Mouse (Mus musculus) limb, embryonic 14.5 days (tissue): ENCODE data around the gene Bcs1l. TPM values are rescaled to one million over a fixed set of nuclear protein-coding genes. Genes with fewer than 3 reads are reported as not detected.

Source experiments
- ATAC-seq: fragments of 200-750 bp; cut with Nextera tagmentation; 2 replicates; pipeline ENCODE4 v1.8.0; 2017; ENCODE audit warnings: low read depth, moderate number of reproducible peaks, moderate TSS enrichment; ENCODE audit not compliant: low FRiP score
- DNase-seq: peaks from one replicate; pipeline ENCODE4 v3.0.0-alpha.2; 2015; ENCODE audit warnings: low spot score
- H3K27ac ChIP-seq: fragments of 300-500 bp; sonication (generic); replicated peaks from 2 replicates; pipeline ENCODE4 v1.5.1; 2014; ENCODE audit warnings: low read depth, mild to moderate bottlenecking, low read length, moderate library complexity, mixed read lengths
- H3K27me3 ChIP-seq: fragments of 300-500 bp; sonication (generic); 2 replicates; pipeline ENCODE4 v1.6.1; 2014; ENCODE audit warnings: low read length, mixed read lengths; ENCODE audit not compliant: control insufficient read depth, insufficient read depth
- H3K36me3 ChIP-seq: fragments of 300-500 bp; sonication (generic); 2 replicates; pipeline ENCODE4 v1.6.1; 2014; ENCODE audit warnings: mild to moderate bottlenecking, low read length, moderate library complexity, mixed read lengths; ENCODE audit not compliant: control insufficient read depth, insufficient read depth
- H3K4me1 ChIP-seq: fragments of 300-500 bp; sonication (generic); 2 replicates; pipeline ENCODE4 v1.6.1; 2014; ENCODE audit warnings: antibody characterized with exemption, low read length, mixed read lengths; ENCODE audit not compliant: control insufficient read depth, insufficient read depth
- H3K4me2 ChIP-seq: fragments of 300-500 bp; sonication (generic); replicated peaks from 2 replicates; pipeline ENCODE4 v1.6.1; 2014; ENCODE audit warnings: low read depth, mild to moderate bottlenecking, low read length, moderate library complexity; ENCODE audit not compliant: severe bottlenecking
- H3K4me3 ChIP-seq: fragments of 300-500 bp; sonication (generic); replicated peaks from 2 replicates; pipeline ENCODE4 v1.5.1; 2014; ENCODE audit warnings: low read length
- H3K9ac ChIP-seq: fragments of 300-500 bp; sonication (generic); 2 replicates; pipeline ENCODE4 v1.6.1; 2014; ENCODE audit warnings: mild to moderate bottlenecking, low read depth, low read length, moderate library complexity; ENCODE audit not compliant: severe bottlenecking
- H3K9me3 ChIP-seq: fragments of 300-500 bp; sonication (generic); 2 replicates; pipeline ENCODE4 v1.6.1; 2016; ENCODE audit warnings: low read length; ENCODE audit not compliant: control insufficient read depth
- POLR2A ChIP-seq: fragments of 200-500 bp; IDR thresholded peaks from 2 replicates; pipeline ENCODE4 v1.8.0; 2012; ENCODE audit warnings: inconsistent platforms, mild to moderate bottlenecking, moderate library complexity, borderline replicate concordance; ENCODE audit not compliant: insufficient read depth, insufficient read length; ENCODE audit errors: extremely low read depth
- WGBS: fragments of 180-500 bp; shearing (Covaris S2); extraction: QIAGEN DNeasy Blood & Tissue Kit; methylation state at CpG from one replicate; pipeline ENCODE4 v1.1.7; 2014; 5-methylcytosine and 5-hydroxymethylcytosine counted together
- polyA plus RNA-seq, 2 experiments: library from polyadenylated mRNA; depleted of rRNA in 1 of 2; stranded (reverse) in 1 of 2; unstranded in 1 of 2; fragments of >200 nt; fragmentation: Nextera tagmentation in 1 of 2; extraction: Ambion mirVana in 1 of 2; gene quantifications; 2 replicates each; pipeline versions ENCODE4 v1.2.1 to v1.2.3; 2012 to 2014

The Bcs1l gene
- polyA plus RNA-seq (2012; rRNA removed) (22.4 and 24.0 TPM in 2 replicates), polyA plus RNA-seq (2014; fragmentation: Nextera tagmentation; extraction: Ambion mirVana) (16.6 and 21.3 TPM in 2 replicates)

DNA sequence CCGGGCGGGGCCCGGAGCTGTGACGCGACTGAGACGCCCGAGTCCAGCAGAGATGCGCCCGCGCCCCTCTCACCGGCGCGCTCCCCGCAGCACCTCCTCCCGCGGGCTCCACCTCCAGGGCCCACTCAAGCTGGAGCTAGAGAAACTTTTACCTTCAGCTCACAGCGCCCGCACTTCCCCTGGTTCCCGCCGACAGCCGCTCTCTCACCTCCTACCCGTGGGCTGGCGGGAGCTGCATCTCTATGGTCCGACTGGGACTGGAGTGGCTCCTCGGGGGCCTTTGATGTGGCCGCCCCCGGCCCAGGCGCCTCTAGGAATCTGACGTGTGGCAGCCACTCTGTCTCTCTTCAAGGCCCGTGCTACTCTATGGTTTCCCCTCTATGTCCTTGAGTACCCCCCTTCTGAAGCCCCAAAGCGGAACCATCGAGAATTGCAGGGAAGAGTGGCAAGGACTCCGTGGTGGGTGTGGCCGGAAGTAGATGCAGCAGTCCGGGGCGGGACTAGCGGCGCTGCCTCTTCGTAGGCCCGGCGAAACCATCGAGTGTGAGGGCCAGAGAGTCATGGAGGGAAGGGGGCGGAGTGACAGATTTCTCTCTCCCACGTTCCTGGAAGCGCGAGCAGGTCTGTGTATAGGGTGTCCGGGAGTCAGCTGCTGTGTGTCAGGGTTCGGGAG, at the start of gene Bcs1l, which contains the start of gene Zfp142:
Gene Bcs1l, plus strand, starts transcription at position 517 of the 673 bp plus-strand sequence.
Gene Zfp142, minus strand, starts transcription at position 474 of the 673 bp plus-strand sequence.
- DNase-seq (peak; percentile 99), ATAC-seq (peak; percentile 98)
- H3K4me1 ChIP-seq, result peaks cover 12% of the 10 kb centered on the region; the same call in 1 of the 2 replicates
- H3K9me3 ChIP-seq, result no peaks in the 10 kb centered on the region
- peak within 1 kb of the TSS; percentile 77 for H3K4me3 ChIP-seq
- TF ChIP-seq POLR2A, result 0 out of 2 replicates have a peak, but pooled peaks have one; percentile 46
- peaks cover 38% of the 10 kb centered on the region for H3K36me3 ChIP-seq
- H3K27ac ChIP-seq, result peak within 1 kb of the TSS; percentile 82
- H3K4me2 ChIP-seq, result peak within 1 kb of the TSS; percentile 88
- H3K9ac ChIP-seq, result peak within 1 kb of the TSS; percentile 76
- under 1% methylated on average over 31 of the region's 48 CpGs for WGBS
- H3K27me3 ChIP-seq, result no peaks in the 10 kb centered on the region

DNA sequence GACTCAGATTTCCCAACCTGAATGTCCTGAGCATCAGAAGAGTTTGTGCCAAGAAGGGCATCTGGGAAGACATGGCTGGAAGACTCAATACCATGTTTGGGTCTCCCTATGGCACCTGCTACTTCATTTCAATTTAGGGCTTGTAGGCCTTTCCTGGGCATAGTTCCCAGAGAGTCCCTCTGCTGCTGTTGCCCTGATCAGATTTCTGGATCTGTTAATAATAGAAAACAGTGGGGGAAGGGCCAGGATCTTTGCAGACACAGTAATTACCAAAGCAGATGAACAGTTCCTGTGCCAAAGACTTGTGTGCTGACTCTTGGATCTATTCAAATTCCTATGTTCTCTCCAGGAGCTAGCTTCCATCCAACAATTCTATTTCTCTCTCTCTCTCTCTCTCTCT, 49.4 kb upstream of the Bcs1l start:
- ATAC-seq (peak; percentile 72), DNase-seq (peak; percentile 83)
- H3K9ac ChIP-seq, result no peak overlapping the region
- H3K27ac ChIP-seq, result no peak overlapping the region
- H3K4me1 ChIP-seq, result peaks cover 6% of the 10 kb centered on the region
- H3K4me2 ChIP-seq, result no peak overlapping the region
- H3K36me3 ChIP-seq, result no peaks in the 10 kb centered on the region
- no peak overlapping the region for H3K4me3 ChIP-seq
- H3K27me3 ChIP-seq, result no peaks in the 10 kb centered on the region
- H3K9me3 ChIP-seq, result no peaks in the 10 kb centered on the region
- TF ChIP-seq POLR2A, result no peak

- H3K4me2 ChIP-seq, result peak within 1 kb of the TSS; percentile 14; the same call in 1 of the 2 replicates
- no peak for ATAC-seq
- 5% methylated on average over 6 of the region's 6 CpGs for WGBS
- no peak within 1 kb of the TSS for H3K9ac ChIP-seq
- peak; percentile 37 for DNase-seq
- no peak within 1 kb of the TSS for H3K4me3 ChIP-seq
- TF ChIP-seq POLR2A, result no peak
- no peak within 1 kb of the TSS for H3K27ac ChIP-seq
- no peaks in the 10 kb centered on the region for H3K9me3 ChIP-seq
- peaks cover 6% of the 10 kb centered on the region for H3K4me1 ChIP-seq
- H3K27me3 ChIP-seq, result no peaks in the 10 kb centered on the region
- no peaks in the 10 kb centered on the region for H3K36me3 ChIP-seq
Observed at GRCm38 (mm10) chr1:74542451-74542961, 45.6 kb upstream of the Bcs1l start, which contains the start of gene Plcd4. TSS of gene Plcd4 (plus strand) at chr1:74542888.

DNA sequence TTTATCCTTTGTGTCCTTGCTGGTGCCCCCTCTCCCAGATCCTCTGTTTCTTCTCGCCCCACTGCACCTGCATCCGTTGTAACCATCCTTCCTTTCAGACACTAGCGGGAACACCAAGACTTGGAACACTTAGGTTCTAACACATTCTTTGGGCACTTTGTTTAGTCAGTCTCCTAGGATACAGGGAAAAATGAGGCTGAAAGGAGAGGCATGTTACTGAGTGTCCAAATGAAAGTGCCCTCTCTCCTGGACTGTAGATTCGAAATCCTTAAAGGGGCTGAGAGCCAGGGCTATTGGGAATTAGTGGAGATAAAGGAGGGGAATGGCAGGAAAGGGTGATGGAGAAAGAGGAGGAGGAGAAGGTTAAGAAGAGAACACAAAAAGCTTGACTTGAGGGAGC, 43.9 kb upstream of the Bcs1l start, which contains the start of gene Usp37:
Gene Usp37, minus strand, starts transcription at position 101 of the 400 bp plus-strand sequence.
- TF ChIP-seq POLR2A, result no peak
- Histone ChIP-seq H3K9ac (no peak within 1 kb of the TSS), H3K4me2 (no peak within 1 kb of the TSS), H3K36me3 (no peaks in the 10 kb centered on the region), H3K9me3 (no peaks in the 10 kb centered on the region), H3K4me1 (peaks cover 6% of the 10 kb centered on the region), H3K27me3 (no peaks in the 10 kb centered on the region), H3K4me3 (no peak within 1 kb of the TSS), H3K27ac (no peak within 1 kb of the TSS)
- WGBS, result 89% methylated on average over 4 of the region's 4 CpGs
- no peak for DNase-seq
- ATAC-seq, result no peak

DNA sequence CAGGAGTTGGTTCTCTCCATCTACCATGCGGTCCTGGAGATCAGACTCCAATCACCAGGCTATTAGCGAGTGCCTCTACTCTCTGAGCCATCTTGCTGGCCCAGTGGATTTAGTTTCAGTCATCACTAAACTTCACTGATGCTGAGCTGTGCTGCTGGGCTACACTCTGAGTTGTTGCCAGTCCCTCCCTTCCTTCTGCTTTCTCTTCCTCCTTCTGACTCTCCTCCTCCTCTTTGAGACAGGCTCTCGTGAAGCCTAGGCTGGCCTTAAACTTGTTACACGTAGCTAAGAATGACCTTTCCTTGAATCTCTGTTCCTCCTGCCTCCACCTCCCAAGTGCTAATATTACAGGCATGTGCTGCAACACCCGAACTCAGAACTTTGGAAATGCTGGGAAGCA, 29.0 kb upstream of the Bcs1l start:
- H3K27me3 ChIP-seq, result no peaks in the 10 kb centered on the region
- TF ChIP-seq POLR2A, result no peak
- no peaks in the 10 kb centered on the region for H3K9me3 ChIP-seq
- no peak overlapping the region for H3K27ac ChIP-seq
- H3K4me1 ChIP-seq, result no peaks in the 10 kb centered on the region
- H3K36me3 ChIP-seq, result peaks cover 7% of the 10 kb centered on the region; the same call in 1 of the 2 replicates
- DNase-seq (no peak), ATAC-seq (no peak)
- 75% methylated on average over 5 of the region's 5 CpGs for WGBS
- no peak overlapping the region for H3K4me3 ChIP-seq
- no peak overlapping the region for H3K9ac ChIP-seq
- H3K4me2 ChIP-seq, result no peak overlapping the region
